Mouse (Mus musculus) hindlimb bud, embryonic 11.5 days (tissue): ENCODE data around the gene Nol12.

Experiments
- DNase-seq: peaks from one replicate; pipeline ENCODE4 v3.0.0-alpha.2; 2012; ENCODE audit warnings: low read depth, low spot score; ENCODE audit errors: extremely low spot score

Gene Nol12

DNA sequence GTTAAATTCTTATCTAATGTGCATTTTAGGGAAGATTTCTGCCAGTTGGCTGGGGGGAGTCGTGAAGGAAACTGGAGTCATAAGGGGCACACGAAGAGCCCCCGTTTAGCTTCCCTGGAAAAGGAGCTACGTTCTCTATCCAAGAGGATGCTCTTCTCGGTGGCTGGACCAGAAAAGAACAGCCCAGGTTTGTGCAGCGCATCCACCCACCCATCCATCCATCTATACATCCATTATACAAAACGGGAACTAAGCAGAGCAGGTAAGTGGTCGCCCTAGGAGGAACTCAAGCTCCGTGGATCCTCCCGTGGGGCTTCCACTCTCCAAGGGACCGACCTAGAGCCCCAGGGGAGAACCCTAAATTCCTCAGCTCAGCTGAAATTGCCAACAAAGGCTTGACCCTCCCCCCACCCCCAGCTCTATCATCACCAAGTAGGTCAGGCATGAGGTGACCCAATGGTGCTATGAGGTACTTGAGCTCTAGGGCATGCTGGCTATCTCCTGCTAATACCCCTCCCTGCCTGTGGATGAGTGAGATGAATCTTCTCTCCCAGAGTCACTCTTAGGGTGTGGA lies 13.5 kb downstream of the Nol12 start:
- DNase-seq, result no peak

- DNase-seq, result no peak
Observed at GRCm38 (mm10) chr15:78948883-78949282, 14.2 kb downstream of the Nol12 start.

GRCm38 (mm10) chr15:78955663-78956062 lies 20.9 kb downstream of the Nol12 start:
- DNase-seq, result no peak

DNA sequence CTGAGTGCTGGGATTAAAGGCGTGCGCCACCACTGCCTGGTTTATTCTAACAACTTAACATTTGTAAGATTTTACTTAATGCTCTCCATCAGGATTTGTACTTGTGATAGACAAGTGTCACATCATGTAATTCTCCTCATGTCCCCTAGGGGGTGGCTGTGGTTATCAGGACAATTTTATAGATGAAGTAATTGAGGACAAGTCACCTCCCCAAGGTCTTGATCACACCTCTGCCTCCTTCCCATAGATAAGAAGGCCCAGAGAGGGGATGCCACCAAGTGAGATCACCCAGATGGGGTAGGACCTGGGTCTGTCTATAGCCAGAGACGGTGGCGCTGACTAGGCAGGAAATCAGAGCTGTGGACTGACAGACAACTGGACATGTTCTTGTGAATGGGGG lies 21.6 kb downstream of the Nol12 start:
- DNase-seq, result no peak

- DNase-seq, result no peak
Observed at GRCm38 (mm10) chr15:78957021-78957420, 22.3 kb downstream of the Nol12 start.

DNA sequence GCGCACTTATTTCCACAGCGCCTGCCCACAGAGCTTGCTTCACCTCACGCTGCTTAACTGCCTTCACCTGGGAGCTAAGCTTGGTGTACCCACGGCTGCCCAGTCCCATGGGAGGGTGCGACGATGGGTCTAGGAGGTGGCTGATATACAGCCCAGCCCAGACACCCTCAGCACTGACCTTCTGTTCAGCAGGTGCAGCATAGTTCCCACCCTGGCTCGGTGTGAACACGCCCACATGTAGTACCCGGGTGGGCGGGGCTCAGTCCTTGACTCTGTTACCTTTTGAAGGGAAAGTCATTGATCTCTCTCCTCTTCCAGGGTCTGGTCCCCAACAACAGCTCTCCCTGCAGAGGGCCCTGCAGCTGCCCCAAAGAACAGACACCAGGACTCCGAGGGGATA lies 24.8 kb downstream of the Nol12 start:
- no peak for DNase-seq

- DNase-seq, result no peak
Observed at GRCm38 (mm10) chr15:78960088-78960487, 25.4 kb downstream of the Nol12 start.

GRCm38 (mm10) chr15:78962885-78963284 lies 28.2 kb downstream of the Nol12 start:
- no peak for DNase-seq

DNA sequence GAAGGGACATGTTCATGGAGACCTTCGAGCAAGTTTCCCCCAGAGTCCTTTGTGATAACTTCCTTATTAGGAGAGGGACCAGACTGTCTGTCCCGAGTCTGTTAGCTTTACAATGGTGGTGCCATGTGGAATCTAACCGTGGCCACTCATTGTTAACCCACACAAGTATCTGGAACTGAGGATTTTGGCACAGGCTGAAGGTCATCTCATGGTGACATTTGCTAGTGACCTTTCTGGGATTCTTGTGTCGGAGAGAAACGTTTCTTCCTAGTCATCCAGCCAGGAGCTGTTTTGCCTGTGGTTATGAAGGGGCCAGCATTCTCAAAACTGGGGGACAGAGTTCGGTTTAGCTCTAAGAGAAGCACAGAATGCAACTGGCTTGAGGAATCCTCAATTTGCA lies 36.9 kb downstream of the Nol12 start:
- no peak for DNase-seq

- no peak for DNase-seq
Observed at GRCm38 (mm10) chr15:78973950-78974349, 39.2 kb downstream of the Nol12 start.

DNA sequence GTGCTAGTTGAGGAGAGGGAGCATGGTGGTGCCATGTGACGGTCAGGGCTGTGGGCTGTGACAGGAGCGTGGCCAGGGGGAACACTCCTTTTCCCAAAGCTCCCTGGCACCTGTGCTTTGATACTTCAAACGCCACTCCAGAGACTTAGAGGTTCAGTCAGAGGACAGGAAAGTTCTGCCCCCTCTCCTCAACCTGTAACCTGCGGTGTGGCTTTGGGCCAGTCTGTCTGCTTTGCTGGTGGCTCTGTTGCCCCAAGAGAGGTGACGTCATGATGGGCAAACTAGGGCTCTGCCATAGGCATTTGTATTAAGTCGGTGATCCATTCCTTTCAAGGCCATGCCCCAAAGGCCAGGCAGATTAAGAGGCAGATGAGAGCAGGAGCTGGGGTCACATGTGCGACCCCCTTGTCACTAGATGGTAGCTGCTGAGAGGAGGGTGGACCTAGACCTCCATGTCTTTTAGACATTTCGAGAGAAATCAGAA lies 43.0 kb downstream of the Nol12 start:
- DNase-seq, result no peak

DNA sequence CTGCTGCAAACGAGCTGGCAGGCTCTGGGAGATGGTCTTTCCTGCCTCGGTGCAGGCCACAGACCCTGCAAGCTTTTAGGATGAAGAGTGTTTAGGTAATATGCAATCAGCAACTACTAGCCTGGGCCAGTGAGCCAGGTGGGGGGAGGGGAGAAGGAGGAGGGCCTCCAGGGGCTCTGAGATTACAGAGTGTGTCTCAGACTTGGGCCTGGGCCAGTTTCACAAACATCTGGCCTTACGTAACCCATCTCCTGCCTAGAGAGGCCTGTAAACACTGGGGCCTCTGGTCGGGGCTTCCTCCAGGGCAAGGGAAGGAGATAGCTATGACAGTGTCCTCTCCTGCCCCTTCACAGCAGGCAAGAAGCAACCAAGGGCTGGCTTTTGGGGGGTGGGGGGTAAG lies 44.1 kb downstream of the Nol12 start:
- no peak for DNase-seq

DNA sequence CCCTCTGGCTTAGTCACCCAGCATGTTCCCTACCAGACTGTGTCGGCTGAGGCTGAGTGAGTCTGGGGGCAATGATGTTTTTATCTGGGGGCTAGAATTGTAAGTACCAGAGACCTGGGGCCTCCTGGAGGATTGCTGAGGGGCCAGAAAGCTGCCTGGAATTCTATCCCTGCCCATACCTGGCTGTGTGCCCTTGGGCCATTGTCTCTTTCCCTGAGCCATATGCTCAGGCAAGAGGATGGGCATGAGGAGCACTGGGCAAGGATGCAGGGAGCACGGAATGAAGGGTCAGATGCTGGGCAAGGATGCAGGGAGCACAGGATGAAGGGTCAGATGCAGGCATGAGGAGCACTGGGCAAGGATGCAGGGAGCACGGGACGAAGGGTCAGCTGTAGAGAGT lies 45.4 kb downstream of the Nol12 start:
- no peak for DNase-seq

DNA sequence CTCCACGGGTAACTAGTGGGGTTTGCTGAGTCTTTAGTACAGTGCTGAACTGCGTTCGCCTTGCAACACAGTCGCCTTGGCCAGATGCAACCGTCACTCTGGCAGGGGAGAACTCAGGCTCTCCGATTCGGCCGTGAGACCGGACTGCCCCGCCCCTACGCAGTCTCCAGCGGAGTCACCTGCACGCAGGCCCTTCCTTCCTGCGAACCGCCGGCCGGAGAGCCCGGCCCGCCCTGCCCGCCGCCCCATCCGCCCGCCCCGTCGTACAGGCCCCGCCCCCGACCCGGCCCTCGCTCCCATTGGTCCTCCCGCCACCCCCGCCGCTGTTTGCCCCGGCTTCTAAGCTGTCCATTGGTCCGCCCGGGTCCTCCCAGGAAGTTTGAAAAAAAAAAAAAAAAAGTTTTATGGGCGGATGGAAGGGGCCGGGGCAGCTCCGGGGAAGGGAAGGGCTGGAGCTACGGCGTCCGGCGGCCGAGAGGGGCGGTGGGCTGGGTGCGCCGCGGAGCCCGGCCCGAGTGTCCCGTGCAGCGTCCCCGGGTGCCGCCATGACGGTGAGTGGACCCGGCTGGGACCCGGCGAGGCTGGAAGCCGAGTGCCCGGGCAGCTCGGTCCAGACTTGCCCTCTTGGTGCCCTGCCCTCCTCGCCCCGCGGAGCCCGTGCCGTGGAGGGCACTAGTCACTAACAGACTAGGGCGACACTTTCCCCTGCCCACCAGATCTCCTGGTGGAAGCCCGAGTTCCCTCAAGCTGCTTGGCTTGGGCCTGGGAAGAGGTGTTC lies 48.1 kb downstream of the Nol12 start:
- no peak for DNase-seq

GRCm38 (mm10) chr15:78983436-78984285 lies 48.9 kb downstream of the Nol12 start:
- no peak for DNase-seq

GRCm38 (mm10) chr15:78984286-78984778 lies 49.6 kb downstream of the Nol12 start:
- DNase-seq, result no peak

DNA sequence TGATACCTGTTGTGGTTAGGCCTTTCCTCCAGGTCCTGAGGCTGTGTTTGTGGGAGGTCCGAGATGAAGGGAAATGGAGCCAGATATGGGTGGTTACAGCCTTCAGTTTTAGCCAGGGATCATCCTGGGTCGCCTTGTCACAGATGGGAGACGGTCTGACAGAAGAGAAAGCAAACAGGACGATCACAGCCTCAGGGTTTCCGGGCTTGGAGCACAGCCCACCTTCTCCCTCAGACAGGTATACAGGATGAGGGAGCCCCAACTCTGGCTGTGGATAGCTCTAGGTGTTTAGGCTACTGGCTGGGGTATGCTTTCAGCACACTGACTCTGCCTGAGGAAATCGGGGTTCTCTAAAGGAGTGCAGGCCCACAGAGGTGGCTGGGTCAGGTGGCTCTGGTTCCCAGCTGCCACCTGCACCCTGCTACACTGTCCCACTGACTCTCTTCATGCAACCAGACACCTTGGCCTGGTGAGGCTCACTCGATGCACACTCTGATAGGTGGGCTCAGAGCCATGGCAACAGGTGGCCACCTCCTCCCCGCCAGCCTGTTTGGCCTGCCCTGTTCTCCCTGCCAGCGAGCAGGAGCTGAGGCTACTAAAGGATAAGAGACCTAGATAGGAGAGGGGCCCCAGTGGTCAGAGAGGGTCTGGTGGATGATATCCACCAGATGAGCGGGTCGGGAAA lies 51.9 kb downstream of the Nol12 start:
- DNase-seq, result no peak

DNA sequence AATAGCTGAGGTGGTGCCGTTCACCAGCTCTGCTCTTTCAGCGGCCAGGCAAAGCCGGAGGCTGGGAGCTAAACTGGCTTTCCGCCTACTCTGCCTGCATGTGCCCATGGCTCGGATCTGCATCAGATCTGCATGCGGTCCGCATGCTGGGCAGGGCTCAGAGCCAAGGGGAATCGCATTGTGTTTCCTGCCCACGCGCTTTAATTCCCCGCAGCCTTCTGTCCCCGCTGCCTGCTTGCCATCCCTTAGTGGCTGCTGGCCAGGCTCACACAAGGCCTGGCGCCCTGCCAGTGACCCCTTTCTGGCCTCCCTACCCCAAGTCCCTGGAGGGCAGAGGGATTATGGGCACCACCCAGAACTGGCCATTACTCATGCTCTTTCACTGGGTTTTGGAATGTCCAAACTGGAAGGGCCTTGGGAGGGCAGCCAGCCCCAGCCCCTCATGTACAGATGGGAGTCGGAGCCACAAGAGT lies 53.8 kb downstream of the Nol12 start:
- DNase-seq, result no peak

DNA sequence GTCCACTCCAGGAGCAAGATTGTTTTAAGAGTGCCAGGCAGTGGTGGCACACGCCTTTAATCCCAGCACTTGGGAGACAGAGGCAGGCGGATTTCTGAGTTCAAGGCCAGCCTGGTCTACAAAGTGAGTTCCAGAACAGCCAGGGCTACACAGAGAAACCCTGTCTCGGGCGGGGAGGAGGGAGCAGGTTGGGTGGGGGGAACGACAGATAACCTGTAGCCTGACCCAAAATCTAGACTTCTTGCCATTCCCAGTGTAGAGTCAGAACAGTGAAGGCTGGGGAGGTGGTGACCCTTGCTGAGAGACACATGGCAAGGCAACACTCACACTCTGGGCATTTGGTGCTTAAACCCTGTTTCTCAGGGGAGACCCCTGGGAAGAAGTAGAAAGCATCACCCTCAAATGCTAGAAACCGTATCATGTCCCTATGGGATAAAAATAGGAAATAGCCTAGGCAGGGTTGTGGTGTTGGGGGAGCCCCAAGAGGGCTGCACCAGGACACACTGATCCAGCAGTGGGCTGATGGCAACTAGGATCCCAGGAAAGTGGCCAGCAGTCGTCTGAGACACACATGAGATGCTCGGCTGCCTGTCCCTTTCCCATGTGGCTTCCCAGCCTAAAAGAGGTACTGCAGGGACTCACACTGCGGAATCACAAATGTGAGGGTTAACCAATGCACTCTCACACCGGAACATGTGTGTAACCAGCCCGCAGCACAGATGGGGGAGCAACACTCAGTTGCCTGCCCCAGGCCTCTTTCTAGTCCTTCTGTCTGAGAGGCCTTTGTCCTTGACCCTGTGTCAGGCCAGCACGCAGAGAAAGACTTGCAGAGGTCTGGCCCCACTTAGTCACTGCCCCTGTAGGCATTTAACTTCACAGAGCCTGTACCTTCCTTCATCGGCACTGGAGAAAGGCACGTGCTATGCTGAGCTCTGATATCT lies 54.7 kb downstream of the Nol12 start:
- no peak for DNase-seq

- DNase-seq, result no peak
Observed at GRCm38 (mm10) chr15:78990093-78990463, 55.3 kb downstream of the Nol12 start.
